Mouse (Mus musculus) right cerebral cortex, postnatal 4 days (tissue): ENCODE data around the gene Kynu.

ENCODE experiments used
- DNase-seq: peaks from one replicate; pipeline ENCODE4 v3.0.0-alpha.2; 2022

Gene Kynu

DNA sequence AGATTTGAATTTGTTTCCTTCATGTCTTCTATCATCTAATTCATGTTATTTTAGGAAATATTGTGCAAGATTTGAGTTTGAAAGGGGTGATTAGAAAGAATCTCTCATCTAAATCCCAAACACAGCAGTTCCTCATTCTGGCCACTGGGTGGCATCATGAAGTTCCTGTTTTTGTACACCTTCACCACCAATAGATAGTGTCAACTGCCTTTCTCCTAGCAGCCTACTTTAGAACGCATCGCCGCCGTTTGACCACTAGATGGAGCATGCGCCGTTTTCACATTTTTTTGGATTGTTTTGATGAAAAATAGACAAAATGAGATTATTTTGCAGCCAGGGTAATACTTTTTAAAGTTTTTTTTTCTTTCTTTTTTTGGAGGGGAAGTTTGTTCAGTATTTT, 118.5 kb downstream of the Kynu start:
- peak; percentile 67 for DNase-seq

DNA sequence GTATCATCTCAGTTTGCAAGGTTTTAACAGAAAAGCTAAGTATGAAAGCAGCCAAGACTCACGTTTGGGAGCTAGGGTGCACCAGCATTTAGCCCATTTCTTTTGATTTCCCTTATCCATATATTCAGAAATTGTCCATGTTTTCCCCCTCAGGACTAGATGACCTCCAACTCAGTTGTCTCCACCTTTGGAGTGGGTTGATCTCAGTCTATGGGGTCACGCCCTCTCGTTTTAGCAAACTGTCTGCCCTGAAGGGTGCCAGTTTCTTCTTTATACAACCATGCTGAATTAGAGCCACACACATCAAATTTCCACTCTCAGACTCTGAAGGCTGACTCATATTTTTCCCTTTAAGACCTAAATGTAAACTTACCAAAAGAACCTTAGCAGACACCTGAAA, 119.0 kb downstream of the Kynu start:
- DNase-seq = no peak

DNA sequence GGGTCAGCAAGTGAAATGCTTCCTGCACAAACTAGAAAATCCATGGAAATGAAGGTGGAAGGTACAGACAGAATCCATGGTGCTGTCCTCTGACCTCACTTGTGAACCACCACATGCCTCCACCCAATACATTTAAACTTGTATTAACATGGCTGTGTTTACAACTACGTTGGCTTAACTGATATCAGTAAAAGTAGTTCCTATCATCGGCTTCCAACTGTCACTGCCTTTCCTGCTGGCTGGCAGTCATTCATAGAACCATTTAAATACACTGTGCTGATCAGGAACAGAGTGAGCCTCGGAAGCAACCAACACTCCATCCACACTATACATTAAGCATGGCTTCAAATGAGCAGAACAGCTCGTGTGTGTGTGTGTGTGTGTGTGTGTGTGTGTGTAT, 120.1 kb downstream of the Kynu start:
- no peak for DNase-seq

DNA sequence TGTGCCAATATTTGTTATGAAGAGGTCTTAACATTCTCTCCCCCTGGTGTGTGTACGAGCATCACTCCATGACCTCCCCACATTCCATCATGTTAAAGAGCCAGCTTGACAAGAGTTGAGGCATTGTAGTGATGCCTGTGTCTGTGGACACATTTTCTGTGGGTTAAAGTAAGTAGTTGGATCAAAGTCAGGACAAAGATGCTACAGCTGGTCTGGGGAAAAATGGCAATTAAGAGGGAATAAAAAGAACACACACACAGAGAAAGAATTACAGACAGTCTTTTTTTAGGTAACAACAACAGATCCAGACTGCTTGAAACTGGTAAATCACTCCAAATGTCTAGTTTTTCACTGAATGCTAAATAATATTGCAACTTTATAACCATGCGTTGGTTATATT, 135.3 kb downstream of the Kynu start:
- no peak for DNase-seq

DNA sequence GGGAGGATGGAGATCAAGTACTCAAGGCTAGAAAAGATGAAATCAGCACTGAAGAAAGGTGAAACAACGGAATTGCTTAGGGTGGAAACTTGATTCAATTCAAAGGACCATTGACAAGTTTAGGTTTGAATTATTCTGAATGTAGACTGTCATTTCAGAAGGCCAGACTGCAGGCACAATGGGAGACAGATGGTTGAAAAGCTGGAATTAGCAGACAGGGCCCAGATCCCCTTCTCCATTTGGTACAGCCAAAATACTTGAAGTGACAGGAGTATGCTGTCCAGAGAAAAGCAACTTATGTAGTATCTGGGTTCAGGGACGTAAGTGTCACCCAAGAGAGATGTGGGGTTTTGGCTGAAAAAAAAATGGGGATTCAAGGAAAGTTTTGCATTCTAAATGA, 136.2 kb downstream of the Kynu start:
- DNase-seq = no peak

DNA sequence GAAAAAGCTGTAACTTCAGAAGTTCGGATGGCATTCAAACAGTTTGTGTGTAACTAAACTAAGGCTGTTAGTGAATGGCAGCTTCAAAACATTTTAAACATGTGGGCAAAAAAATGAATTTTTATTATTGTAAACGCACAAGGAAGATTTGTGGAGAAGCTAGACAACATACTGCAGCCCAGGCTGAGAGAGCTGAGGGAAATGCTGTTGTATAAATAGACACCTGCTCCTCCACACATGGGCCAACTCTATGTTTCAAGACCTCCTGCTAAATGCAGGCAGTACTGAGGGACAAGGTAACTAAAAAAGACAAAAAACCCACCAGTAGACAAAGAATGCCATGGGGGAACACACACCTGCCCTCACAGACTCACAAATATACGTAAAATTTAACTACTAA, 140.5 kb downstream of the Kynu start:
- no peak for DNase-seq

DNA sequence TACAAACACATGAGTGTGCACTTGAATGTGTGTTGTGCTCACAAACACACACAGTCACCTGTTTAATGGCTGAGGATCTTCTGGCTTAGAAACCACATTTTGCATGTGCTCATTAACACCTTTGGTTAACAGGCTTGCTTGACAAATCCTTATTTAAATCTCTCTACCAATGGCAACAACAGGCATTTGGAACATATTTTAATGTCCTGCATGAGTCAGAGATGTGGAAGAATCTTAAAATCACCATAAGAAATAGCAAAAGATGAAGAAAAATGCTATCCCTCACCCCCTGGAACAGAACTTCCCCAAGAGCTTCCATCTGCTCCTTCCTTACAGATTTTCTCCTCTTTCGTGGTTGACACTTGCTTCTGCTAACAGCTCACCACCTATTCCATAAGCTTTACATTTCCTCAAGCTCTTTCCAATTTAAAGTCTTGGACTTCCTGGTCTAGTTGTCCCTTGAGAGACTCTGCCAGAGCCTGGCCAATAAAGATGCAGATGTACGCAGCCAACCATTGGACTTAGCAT, 157.5 kb downstream of the Kynu start:
- no peak for DNase-seq

DNA sequence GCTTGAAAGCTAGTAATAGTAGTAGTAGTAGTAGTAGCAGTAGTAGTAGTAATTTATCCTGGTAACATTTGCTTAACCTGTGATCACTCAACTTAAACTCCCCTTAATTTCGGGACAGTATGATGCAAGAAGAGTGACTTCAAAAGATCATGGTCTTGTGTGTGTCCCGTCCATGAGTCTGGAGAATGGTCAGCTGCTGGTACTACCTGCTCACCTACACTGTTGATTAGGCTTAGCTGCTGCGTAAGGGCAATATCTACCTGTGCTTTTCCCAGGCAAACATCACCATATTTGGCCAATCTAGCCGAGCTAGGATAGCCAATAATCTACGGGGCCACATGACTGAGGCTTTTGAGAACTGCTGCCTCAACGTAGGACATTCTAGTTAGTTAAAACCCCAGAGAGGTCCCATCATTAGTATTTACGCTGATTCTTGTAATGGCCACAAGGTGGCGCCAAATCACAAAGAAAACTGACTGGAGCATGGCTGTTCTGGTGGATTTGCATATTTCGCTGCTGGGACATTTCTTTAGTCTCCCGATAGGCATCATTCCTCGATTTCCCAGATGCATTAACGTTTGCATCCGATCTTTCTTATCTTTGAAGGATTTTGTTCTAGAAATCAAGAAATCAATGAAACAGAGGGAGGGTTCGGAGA, 167.4 kb downstream of the Kynu start:
- peak; percentile 66 for DNase-seq

DNA sequence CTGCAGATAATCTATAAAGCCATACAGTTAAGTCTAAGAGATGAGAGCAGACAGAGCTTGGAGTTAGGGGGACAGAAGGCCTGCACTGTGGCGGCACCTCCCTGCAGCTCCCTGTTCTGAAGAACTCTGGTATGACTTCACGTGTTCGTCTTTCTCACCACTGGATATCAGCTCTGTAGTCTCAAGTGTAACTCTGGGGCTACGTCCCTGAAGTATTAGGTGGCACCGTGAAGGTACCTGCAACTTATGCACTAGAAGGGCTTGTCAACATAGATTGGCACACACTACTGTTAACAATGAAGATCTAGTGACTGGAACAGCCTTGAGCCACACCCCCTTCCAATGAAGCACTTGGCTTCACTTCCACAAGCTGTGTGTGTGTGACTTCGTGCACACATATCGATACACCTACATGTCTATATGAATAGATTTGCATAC, 168.0 kb downstream of the Kynu start:
- DNase-seq = no peak

DNA sequence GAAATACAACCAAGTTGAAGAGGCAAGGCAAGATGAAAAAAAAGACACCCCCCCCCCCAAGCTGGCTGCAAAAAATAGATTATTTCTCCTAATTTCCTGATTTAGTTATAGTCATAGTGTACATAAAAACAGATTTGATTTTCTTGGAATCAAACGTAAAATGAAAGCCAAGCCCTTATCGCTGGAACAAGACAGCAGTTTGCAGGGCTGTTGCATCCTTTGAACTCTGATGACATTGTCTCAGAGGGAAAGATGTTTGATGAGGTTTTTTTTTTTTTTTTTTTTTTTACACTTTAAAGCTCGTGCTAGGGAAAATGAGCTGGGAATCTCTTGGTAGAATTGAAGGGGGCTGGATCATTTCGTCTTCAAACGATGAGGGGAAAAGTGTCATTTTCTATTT, 172.1 kb downstream of the Kynu start:
- no peak for DNase-seq

DNA sequence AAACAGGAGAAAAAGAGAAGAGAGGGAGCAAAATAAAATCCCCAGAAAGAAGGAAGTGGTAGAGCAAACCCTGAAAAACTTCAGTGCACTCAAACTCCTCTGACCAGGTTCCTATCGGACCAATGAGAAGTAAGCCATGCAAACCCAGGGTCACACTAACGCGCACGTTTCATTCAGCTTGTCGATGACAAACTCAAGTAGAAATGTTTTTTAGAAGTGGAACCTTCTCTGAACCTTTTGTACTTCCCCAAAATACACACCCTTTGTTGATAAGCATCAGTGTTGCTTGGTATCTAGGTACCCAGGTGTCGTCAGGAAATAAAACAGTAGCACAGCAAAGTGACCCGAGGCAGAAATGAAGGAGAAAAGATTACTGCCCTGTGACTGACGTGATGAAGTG, 172.6 kb downstream of the Kynu start:
- DNase-seq = no peak

DNA sequence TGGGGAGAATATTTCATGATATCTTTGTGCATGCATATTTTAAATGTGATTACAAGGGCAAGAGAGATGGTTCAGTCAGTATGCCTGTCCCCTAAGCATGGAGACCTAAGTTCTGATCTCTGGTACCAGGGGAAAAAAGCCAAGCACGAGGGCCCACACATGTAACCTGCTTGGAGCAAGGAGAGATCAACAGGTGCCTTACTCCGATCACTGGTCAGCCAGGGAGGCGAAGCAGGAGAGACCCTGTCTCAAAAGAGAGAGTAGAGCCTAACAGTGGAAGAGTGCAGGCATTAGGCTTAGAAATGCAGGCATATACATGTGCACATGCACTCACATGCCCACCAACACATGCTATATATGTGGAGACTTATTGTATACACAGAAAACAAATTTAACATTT, 173.7 kb downstream of the Kynu start:
- no peak for DNase-seq
